Mouse (Mus musculus) stomach, postnatal 0 days (tissue): ENCODE data around the gene Zscan20.
A peak's percentile ranks its signal among the peaks of the same experiment; 100 is the strongest.

Experiments
- CTCF ChIP-seq: IDR thresholded peaks from 2 replicates; pipeline ENCODE4 v1.5.1; 2016; ENCODE audit warnings: antibody characterized with exemption, low read depth, mild to moderate bottlenecking, moderate library complexity
- EP300 ChIP-seq: optimal IDR thresholded peaks from 2 replicates; pipeline ENCODE3; 2016; ENCODE audit warnings: antibody characterized with exemption

DNA sequence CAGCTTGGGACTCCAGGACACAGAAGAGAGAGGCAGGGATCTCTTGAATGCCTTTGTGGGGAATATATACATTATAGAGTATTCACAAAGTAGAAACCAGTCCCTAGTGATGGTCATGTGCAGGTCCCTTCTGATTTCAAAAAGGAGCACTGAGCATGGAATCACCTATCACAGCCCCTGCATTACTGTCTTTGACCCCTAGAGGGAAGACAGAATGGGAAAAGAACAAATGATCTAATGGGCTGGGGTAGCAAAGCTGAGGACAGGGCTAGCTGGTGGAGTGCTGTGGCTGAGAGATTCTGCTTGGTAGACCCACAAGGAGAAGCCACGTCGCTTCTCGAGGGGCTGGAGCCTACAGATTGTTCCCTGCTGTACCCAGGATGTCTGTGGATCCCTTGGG lies 49.6 kb downstream of the Zscan20 start:
- peak; percentile 48 for TF ChIP-seq CTCF
- TF ChIP-seq EP300, result no peak
